Mouse (Mus musculus): ENCODE measurements at regions not wholly inside any gene's neighbourhood (a gene's known extent, or its start where the extent isn't known, plus 50 kb on each side); places are given as distances from the start of the nearest gene placed in this dataset.

DNA sequence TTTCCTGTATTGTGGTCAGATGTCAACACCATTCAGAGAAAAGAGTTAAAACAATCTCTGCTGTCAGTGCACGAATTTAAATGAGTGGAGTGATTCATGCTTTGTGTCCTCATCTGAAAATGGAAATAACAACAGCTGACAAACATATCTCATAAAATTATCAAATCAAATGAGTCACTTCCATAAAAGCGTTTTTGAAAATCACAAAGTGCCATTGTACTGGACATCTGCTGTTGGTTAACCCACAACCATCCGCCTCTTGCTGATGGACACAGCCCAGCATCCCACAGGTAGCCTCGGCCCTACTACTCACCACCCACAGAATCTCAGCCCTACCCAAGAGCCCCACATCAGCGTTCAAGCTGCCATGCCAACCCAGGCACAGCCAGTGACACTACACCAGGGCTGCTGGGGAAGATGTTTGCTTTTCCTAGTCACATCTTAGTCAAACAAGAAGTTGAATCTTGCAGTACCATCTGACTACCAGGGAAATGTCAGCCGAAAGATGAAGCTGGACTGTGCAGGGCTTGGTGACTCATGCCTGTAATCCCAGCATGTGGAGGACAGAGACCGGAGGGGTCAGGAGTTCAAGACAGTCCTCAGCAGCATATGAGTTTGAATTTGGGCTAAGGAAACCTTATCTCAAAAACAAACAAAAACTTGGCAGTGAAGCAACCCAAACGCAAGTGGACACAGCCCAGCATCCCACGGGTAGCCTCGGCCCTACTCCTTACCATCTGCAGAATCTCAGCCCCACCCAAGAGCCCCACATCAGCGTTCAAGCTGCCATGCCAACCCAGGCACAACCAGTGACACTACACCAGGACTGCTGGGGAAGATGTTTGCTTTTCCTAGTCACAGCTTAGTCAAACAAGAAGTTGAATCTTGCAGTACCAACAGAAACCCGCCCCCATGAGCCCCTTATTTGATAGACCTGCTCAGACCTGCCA is 131.9 kb upstream of the Noct start:
- no peak overlapping the region for H3K27ac ChIP-seq (ENCODE audit: insufficient read depth, low read length)
- no peak for TF ChIP-seq CTCF (IDR thresholded peaks at IDR 0.05; ENCODE audit: low read depth, low read length)
- no peak for TF ChIP-seq POLR2A (IDR thresholded peaks at IDR 0.05; ENCODE audit: insufficient read depth, low read length)
- no peak for TF ChIP-seq EP300 (IDR thresholded peaks at IDR 0.05; ENCODE audit: insufficient read depth, low read depth, low read length)

DNA sequence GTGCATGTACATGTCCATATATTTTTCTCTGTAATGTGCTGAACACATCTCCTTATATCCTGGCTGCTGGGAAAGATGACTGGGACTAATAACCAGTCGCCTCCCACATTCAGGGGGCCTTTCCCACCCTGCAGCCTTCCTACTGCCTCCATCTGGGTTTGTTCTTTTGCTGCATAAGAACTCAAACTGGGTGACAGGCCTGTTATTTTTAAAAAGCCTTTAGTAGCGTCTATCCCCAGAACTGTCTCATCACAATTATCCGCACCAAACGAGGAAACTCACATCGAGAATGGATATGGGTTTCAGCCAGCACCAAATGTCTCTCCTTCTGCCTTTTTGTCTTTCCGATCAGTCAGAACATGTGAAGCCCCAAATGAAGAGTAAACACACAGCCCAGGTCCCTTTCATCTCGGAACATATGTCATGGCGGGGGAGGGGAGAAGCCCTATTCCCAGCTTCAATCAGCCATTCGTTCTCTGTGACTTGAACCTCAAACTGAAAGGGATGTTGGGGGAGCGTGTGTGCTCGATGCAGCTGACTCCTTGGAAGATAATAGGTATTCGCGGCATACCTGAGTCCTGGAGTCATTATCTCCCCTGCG is 128.3 kb upstream of the Noct start:
- no peaks in the 10 kb centered on the region for H3K27me3 ChIP-seq (ENCODE audit: control insufficient read depth, insufficient read depth, low read length, poor library complexity, severe bottlenecking)
- H3K9me3 ChIP-seq (replicated peaks; ENCODE audit: control insufficient read depth, insufficient read depth, low read length, poor library complexity, severe bottlenecking), result peaks cover 7% of the 10 kb centered on the region; the same call in 1 of the 2 replicates
- TF ChIP-seq CTCF (IDR thresholded peaks at IDR 0.05; ENCODE audit: low read depth, low read length) (no peak), POLR2A (IDR thresholded peaks at IDR 0.05; ENCODE audit: insufficient read depth, low read length) (no peak), EP300 (IDR thresholded peaks at IDR 0.05; ENCODE audit: insufficient read depth, low read depth, low read length) (no peak)
- H3K36me3 ChIP-seq (ENCODE audit: control insufficient read depth, insufficient read depth, low read length, poor library complexity, severe bottlenecking), result no peaks in the 10 kb centered on the region
- no peak overlapping the region for H3K4me3 ChIP-seq (ENCODE audit: low read depth, low read length)
- H3K27ac ChIP-seq (ENCODE audit: insufficient read depth, low read length), result no peak overlapping the region
- no peak overlapping the region for H3K9ac ChIP-seq (ENCODE audit: low read depth, poor library complexity, severe bottlenecking)
- H3K4me1 ChIP-seq (ENCODE audit: control insufficient read depth, insufficient read depth, low read length), result no peaks in the 10 kb centered on the region

More for the DNA sequence above, 131.9 kb upstream of the Noct start:
- H3K4me1 ChIP-seq (ENCODE audit: control insufficient read depth, insufficient read depth, low read length), result no peaks in the 10 kb centered on the region
- H3K27me3 ChIP-seq (ENCODE audit: control insufficient read depth, insufficient read depth, low read length, poor library complexity, severe bottlenecking), result no peaks in the 10 kb centered on the region
- H3K9ac ChIP-seq (ENCODE audit: low read depth, poor library complexity, severe bottlenecking), result no peak overlapping the region
- H3K36me3 ChIP-seq (ENCODE audit: control insufficient read depth, insufficient read depth, low read length, poor library complexity, severe bottlenecking), result no peaks in the 10 kb centered on the region
- no peak overlapping the region for H3K4me3 ChIP-seq (ENCODE audit: low read depth, low read length)
- no peaks in the 10 kb centered on the region for H3K9me3 ChIP-seq (replicated peaks; ENCODE audit: control insufficient read depth, insufficient read depth, low read length, poor library complexity, severe bottlenecking)

DNA sequence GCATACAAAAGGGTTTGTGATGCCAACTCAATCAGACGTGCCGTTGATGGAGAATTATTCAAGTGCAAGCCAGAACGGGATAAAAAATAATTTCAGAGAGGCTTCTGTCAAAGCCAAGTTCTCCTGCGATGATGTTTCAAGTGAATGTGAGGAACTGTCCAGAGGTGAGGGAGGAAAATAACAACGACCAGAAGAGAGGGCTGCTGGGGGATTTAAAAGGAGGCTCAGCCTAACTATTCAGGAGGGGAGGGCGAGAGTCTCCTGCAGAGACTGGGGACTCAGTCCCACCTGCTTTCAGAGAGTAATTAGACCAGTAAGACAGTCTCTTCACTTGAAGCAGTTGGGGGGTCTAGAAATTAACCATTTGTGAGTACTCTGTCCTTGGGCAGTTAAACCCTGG is 127.7 kb upstream of the Noct start:
- peaks cover 7% of the 10 kb centered on the region; the same call in 1 of the 2 replicates for H3K9me3 ChIP-seq (replicated peaks; ENCODE audit: control insufficient read depth, insufficient read depth, low read length, poor library complexity, severe bottlenecking)
- no peaks in the 10 kb centered on the region for H3K27me3 ChIP-seq (ENCODE audit: control insufficient read depth, insufficient read depth, low read length, poor library complexity, severe bottlenecking)
- H3K9ac ChIP-seq (ENCODE audit: low read depth, poor library complexity, severe bottlenecking), result no peak overlapping the region
- no peaks in the 10 kb centered on the region for H3K36me3 ChIP-seq (ENCODE audit: control insufficient read depth, insufficient read depth, low read length, poor library complexity, severe bottlenecking)
- TF ChIP-seq POLR2A (IDR thresholded peaks at IDR 0.05; ENCODE audit: insufficient read depth, low read length) (no peak), EP300 (IDR thresholded peaks at IDR 0.05; ENCODE audit: insufficient read depth, low read depth, low read length) (no peak), CTCF (IDR thresholded peaks at IDR 0.05; ENCODE audit: low read depth, low read length) (no peak)
- H3K4me3 ChIP-seq (ENCODE audit: low read depth, low read length), result no peak overlapping the region
- H3K4me1 ChIP-seq (ENCODE audit: control insufficient read depth, insufficient read depth, low read length), result no peaks in the 10 kb centered on the region
- H3K27ac ChIP-seq (ENCODE audit: insufficient read depth, low read length), result no peak overlapping the region

DNA sequence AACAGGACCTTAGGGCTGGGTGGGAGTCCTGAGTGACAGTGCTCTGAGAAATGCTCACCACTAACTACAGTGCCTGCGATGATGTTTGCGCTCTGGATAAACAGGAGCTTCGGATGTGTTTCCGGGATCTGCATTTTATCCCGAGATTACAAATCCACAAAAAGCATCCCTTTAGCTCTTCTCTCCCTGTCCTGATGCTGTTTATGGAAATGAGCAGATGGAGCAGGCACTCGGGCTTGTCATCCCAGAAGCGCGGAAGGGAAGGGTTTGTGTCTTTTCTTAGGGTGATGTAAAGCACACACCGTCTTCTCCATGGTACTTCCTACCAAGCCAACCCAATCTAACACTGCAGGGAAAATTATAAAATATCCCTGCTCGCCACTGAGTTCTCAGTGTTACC is 126.9 kb upstream of the Noct start:
- no peak overlapping the region for H3K27ac ChIP-seq (ENCODE audit: insufficient read depth, low read length)
- H3K4me3 ChIP-seq (ENCODE audit: low read depth, low read length), result no peak overlapping the region
- peaks cover 7% of the 10 kb centered on the region; the same call in 1 of the 2 replicates for H3K9me3 ChIP-seq (replicated peaks; ENCODE audit: control insufficient read depth, insufficient read depth, low read length, poor library complexity, severe bottlenecking)
- no peaks in the 10 kb centered on the region for H3K4me1 ChIP-seq (ENCODE audit: control insufficient read depth, insufficient read depth, low read length)
- no peaks in the 10 kb centered on the region for H3K36me3 ChIP-seq (ENCODE audit: control insufficient read depth, insufficient read depth, low read length, poor library complexity, severe bottlenecking)
- no peaks in the 10 kb centered on the region for H3K27me3 ChIP-seq (ENCODE audit: control insufficient read depth, insufficient read depth, low read length, poor library complexity, severe bottlenecking)
- no peak overlapping the region for H3K9ac ChIP-seq (ENCODE audit: low read depth, poor library complexity, severe bottlenecking)
- TF ChIP-seq EP300 (IDR thresholded peaks at IDR 0.05; ENCODE audit: insufficient read depth, low read depth, low read length), result no peak
- no peak for TF ChIP-seq POLR2A (IDR thresholded peaks at IDR 0.05; ENCODE audit: insufficient read depth, low read length)
- no peak for TF ChIP-seq CTCF (IDR thresholded peaks at IDR 0.05; ENCODE audit: low read depth, low read length)

DNA sequence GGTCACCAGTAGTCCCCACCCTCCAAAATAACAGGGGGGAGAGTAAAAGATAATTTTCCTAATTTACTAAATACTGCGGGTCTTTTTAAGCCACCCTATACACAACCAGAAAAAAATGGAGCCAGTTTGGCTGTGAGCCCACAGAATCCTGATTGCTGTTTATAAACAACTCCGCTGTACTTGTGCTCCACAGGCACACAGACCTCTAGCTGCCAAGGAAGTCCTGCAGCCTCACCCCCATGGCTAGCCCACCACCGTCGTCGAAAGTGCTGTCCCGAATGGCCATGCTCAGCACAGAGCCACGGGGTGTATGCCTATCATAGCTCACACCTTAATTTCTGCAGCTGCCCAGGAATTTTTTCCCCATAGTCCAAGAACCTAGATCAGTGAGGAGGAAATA is 124.3 kb upstream of the Noct start:
- Histone ChIP-seq H3K36me3 (ENCODE audit: control insufficient read depth, insufficient read depth, low read length, poor library complexity, severe bottlenecking) (no peaks in the 10 kb centered on the region), H3K4me1 (ENCODE audit: control insufficient read depth, insufficient read depth, low read length) (no peaks in the 10 kb centered on the region), H3K9me3 (replicated peaks; ENCODE audit: control insufficient read depth, insufficient read depth, low read length, poor library complexity, severe bottlenecking) (peaks cover 7% of the 10 kb centered on the region; the same call in 1 of the 2 replicates), H3K9ac (ENCODE audit: low read depth, poor library complexity, severe bottlenecking) (no peak overlapping the region), H3K27ac (ENCODE audit: insufficient read depth, low read length) (no peak overlapping the region), H3K4me3 (ENCODE audit: low read depth, low read length) (no peak overlapping the region), H3K27me3 (ENCODE audit: control insufficient read depth, insufficient read depth, low read length, poor library complexity, severe bottlenecking) (no peaks in the 10 kb centered on the region)
- no peak for TF ChIP-seq EP300 (IDR thresholded peaks at IDR 0.05; ENCODE audit: insufficient read depth, low read depth, low read length)
- no peak for TF ChIP-seq CTCF (IDR thresholded peaks at IDR 0.05; ENCODE audit: low read depth, low read length)
- TF ChIP-seq POLR2A (IDR thresholded peaks at IDR 0.05; ENCODE audit: insufficient read depth, low read length), result no peak
